Mouse (Mus musculus): ENCODE results near the gene Psmc3ip. TPM values are rescaled to one million over a fixed set of nuclear protein-coding genes. Genes with fewer than 3 reads are reported as not detected.
"Not testable (repeated sequence)": the region's sequence is repeated elsewhere in the genome, so short reads cannot be mapped to it uniquely, and the experiment has no call there.

The Psmc3ip gene
- polyA plus RNA-seq, 1 experiment from 2014 or later = 20.5 TPM

DNA sequence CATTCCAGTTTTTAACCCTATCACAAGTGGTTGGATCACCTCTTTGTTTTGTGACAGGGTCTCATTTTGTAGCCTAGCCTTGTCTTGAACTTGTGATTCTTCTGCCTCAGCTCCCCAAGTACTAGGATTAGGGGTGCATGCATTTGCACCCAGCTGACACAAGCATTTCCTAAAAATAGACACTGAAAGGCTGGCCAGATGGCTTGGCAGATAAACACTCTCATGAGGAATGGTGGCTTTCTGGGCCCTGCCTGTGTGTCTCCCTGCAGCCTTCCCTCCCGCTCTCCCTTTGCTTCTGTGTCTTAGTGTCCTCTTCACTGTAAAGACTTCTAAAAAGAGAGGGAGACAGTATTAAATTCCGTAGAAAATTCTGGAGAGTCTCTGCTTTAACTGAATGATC, 36.0 kb upstream of the Psmc3ip start:
- H3K27ac ChIP-seq (replicated peaks) = no peak overlapping the region
- H3K27me3 ChIP-seq = peaks cover 4% of the 10 kb centered on the region; the same call in 1 of the 2 replicates
- H3K9me3 ChIP-seq = no peaks in the 10 kb centered on the region
- H3K4me2 ChIP-seq = no peak overlapping the region
- H3K36me3 ChIP-seq = peaks cover 13% of the 10 kb centered on the region
- no peak overlapping the region for H3K4me3 ChIP-seq
- 94% methylated on average over 2 of the region's 2 CpGs for WGBS
- no peaks in the 10 kb centered on the region for H3K4me1 ChIP-seq (replicated peaks)
- ATAC-seq (ENCODE audit: low read depth) = no peak
- H3K9ac ChIP-seq = no peak overlapping the region

DNA sequence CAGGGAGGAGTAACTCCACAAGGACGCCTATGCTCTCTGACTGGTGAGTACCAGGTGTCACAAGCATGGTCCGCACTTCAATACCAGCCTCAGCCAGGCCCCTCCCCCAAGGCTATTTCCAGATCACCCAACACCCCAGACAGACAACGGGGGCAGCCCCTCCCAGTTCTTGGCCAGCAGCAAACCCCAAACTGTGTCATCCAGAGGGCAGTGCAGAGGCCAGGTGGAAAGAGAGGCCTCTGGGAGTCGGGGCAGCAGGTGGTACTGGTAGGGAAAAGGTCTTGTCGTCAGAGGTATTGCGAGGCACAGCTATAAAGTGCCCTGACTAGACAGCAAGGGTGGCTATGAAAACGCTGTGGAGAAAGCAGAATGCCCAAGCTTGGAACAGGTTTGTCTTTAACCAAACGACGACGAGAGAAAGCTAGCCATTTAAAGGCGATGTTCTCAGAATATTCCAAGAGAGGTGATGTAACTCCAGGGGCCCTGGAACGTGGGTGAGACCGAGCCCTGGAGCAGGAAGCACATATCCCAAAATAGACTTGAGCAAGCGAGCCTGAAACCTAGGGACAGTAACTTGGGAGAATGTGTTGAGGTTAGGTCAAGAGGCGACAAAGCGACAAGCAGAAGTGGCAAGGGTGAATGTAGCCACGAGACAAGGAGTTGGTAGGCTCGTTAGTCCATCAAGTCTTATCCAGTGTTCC, 35.0 kb upstream of the Psmc3ip start:
- no peak overlapping the region for H3K27ac ChIP-seq (replicated peaks)
- 46% methylated on average over 18 of the region's 18 CpGs for WGBS
- H3K4me1 ChIP-seq (replicated peaks) = no peaks in the 10 kb centered on the region
- H3K36me3 ChIP-seq = peaks cover 22% of the 10 kb centered on the region
- H3K9me3 ChIP-seq = no peaks in the 10 kb centered on the region
- H3K4me2 ChIP-seq = no peak overlapping the region
- no peak overlapping the region for H3K9ac ChIP-seq
- peaks cover 4% of the 10 kb centered on the region; the same call in 1 of the 2 replicates for H3K27me3 ChIP-seq
- H3K4me3 ChIP-seq = no peak overlapping the region
- no peak for ATAC-seq (ENCODE audit: low read depth)

DNA sequence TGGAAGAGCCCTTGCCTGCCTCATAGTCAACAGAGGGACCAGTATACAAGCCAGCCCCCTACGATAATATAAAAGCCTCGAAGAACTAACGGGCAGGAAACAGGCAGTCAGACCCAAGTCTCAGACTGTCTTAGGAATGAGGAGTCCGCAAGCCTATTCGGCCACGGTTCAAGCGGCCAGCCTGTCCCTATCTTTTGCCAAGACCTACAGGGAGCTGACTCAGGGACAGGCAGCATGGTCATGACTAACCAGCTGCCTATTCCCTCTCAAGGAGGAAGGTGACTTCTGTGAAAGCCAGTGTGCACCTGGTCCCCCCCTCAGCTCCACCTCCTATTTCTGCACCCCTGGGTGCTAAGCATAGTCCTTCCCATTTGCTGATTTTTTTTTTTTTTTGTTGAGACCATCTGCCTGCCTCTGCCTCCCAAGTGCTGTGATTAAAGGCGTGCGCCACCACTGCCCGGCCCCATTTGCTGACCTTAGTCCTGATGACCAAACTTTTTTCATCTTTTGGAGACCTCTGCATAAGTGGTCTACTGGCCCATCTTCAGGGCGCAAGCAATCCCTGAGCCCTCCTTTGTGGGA, 33.9 kb upstream of the Psmc3ip start:
- no peak overlapping the region for H3K9ac ChIP-seq
- no peak overlapping the region for H3K4me3 ChIP-seq
- no peak overlapping the region for H3K4me2 ChIP-seq
- H3K4me1 ChIP-seq (replicated peaks) = no peaks in the 10 kb centered on the region
- no peaks in the 10 kb centered on the region for H3K9me3 ChIP-seq
- peaks cover 27% of the 10 kb centered on the region for H3K36me3 ChIP-seq
- ATAC-seq (ENCODE audit: low read depth) = no peak
- no peaks in the 10 kb centered on the region for H3K27me3 ChIP-seq
- H3K27ac ChIP-seq (replicated peaks) = no peak overlapping the region
- WGBS = 81% methylated on average over 11 of the region's 11 CpGs

DNA sequence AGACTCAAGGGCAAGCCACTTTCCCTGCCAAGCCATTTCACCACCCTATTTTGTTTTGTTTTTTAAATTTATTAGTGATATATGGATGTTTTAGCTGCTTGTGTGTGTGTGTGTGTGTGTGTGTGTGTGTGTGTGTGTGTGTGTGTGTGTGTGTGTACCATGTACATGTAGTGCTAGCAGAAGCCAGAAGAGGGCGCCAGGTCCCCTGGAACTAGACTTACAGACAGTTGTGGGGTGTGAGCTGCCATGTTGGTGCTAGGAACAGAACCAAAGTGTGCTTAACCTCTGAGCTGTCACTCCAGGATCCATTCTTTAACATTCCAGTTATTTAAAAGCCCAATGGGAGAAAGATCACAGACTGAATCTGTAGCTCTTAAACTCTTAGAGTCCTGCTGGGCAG, 31.8 kb upstream of the Psmc3ip start:
- Histone ChIP-seq H3K9me3 (no peaks in the 10 kb centered on the region), H3K4me3 (no peak overlapping the region), H3K27ac (replicated peaks) (no peak overlapping the region), H3K4me2 (no peak overlapping the region), H3K4me1 (replicated peaks) (no peaks in the 10 kb centered on the region), H3K36me3 (peaks cover 47% of the 10 kb centered on the region), H3K9ac (no peak overlapping the region), H3K27me3 (no peaks in the 10 kb centered on the region)
- ATAC-seq (ENCODE audit: low read depth) = no peak
- WGBS = 91% methylated on average over 1 of the region's 1 CpGs

DNA sequence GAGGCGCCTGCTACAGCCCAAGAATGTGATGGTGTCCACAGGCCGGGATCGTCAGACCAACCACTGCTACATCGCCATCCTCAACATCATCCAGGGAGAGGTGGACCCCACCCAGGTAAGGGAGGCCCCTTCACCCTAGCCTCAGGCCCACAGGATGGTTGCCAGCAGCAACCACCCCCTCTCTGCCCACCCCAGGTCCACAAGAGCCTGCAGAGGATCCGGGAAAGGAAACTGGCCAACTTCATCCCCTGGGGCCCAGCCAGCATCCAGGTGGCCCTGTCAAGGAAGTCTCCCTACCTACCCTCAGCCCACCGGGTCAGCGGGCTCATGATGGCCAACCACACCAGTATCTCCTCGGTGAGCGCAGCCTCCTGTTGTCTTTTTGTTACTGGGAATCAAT, 29.8 kb upstream of the Psmc3ip start:
- ATAC-seq (ENCODE audit: low read depth); H3K4me2 ChIP-seq; H3K9me3 ChIP-seq; H3K27me3 ChIP-seq; H3K27ac ChIP-seq (replicated peaks); H3K9ac ChIP-seq; H3K4me3 ChIP-seq: not testable (repeated sequence)
- WGBS = 95% methylated on average over 9 of the region's 9 CpGs
- peaks cover 47% of the 10 kb centered on the region for H3K36me3 ChIP-seq
- peaks cover 16% of the 10 kb centered on the region for H3K4me1 ChIP-seq (replicated peaks)

DNA sequence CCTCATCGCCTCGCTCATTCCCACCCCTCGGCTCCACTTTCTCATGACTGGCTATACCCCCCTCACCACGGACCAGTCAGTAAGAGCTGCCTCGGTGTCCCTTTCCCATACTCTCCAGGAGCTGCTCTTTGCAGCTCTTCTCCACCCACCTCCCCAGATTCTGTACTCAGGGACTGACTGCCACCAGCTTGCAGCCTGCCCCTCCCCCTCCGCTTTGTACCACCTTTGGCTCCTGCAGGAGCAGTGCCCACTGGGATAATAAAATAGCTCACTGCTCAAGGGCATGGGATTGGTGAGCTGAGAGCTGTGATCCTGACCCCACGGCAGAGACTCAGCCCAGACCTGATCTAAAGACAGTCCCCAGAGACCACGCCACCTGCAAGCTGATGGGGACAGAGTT, 29.3 kb upstream of the Psmc3ip start:
- not testable (repeated sequence) for H3K27ac ChIP-seq (replicated peaks); H3K9me3 ChIP-seq; H3K4me3 ChIP-seq; H3K27me3 ChIP-seq; H3K9ac ChIP-seq; H3K4me2 ChIP-seq; ATAC-seq (ENCODE audit: low read depth)
- Histone ChIP-seq H3K36me3 (peaks cover 47% of the 10 kb centered on the region), H3K4me1 (replicated peaks) (peaks cover 16% of the 10 kb centered on the region)
- WGBS = 93% methylated on average over 8 of the region's 8 CpGs

DNA sequence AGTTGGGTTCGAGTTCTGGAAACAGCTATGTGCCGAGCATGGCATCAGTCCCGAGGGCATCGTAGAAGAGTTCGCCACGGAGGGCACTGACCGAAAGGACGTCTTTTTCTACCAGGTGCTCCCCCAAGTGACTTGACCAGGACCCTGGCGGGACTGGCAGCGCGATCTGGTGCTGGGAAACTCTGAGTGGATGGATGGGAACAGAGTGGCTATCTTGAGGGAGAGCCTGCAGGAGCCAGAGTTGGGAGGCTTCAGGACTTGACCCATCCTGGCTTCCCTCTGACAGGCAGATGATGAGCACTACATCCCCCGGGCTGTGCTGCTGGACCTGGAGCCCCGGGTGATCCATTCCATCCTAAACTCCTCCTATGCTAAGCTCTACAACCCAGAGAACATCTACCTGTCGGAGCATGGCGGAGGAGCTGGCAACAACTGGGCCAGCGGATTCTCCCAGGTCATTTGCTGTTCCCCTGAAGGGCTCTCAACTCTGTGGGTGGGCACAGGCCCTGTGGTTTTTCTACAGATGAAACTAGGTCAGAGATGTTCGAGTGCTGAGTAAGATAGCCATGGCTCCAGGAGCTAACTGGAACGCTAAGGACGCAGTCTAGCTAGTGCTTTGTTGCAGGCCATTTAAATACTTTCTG, 25.4 kb upstream of the Psmc3ip start:
- H3K4me2 ChIP-seq = peak overlapping the region; percentile 79
- H3K4me1 ChIP-seq (replicated peaks) = peaks cover 51% of the 10 kb centered on the region
- no peak; the same call in 1 of the 2 replicates for ATAC-seq (ENCODE audit: low read depth)
- peak overlapping the region; percentile 83 for H3K9ac ChIP-seq
- H3K4me3 ChIP-seq = peak overlapping the region; percentile 81
- H3K9me3 ChIP-seq = no peaks in the 10 kb centered on the region
- 25% methylated on average over 19 of the region's 19 CpGs for WGBS
- H3K27ac ChIP-seq (replicated peaks) = peak overlapping the region; percentile 89
- H3K27me3 ChIP-seq = no peaks in the 10 kb centered on the region
- H3K36me3 ChIP-seq = peaks cover 35% of the 10 kb centered on the region

DNA sequence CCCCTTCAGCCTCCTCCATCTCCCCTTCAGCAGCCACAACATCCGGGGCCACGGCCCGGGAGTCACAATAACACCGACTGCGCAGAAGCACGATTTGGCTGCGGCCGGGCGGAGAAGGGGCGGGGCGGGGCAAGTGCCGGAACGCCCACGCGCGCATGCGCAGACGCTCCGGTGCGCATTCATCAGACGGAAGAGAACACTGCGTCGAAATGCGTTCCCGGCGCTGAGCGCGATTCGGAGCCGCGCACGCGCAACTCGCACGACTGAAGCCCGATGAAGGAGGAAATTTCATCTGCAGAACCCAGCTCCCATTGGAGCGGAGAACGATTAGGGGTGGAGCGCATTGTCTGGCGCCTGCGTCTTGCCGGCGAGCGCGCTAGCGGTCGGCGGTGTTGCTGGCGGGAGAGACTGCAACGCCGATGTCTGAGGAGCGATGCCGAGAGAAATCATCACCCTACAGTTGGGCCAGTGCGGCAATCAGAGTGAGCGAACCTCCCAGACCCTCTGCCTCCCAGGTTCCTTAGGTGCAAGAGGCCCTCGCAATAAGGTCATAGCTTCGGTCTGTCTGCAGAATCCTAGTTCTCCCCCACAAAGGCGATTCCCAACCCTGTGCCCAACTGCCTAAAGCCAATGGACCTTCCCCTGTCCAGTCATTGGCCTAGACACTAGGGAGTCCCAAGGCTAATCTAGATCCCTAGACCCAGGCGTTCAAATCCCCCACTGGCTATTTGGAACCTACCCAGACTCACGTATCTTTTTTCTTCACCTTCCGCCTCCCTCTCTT, 24.7 kb upstream of the Psmc3ip start, which contains the start of the genes Retreg3 and Tubg1:
Retreg3 (minus strand) TSS at position 133 of the 784 bp plus-strand sequence.
Tubg1 (plus strand) TSS at position 178 of the 784 bp plus-strand sequence.
- Histone ChIP-seq H3K27ac (replicated peaks) (peak within 1 kb of the TSS; percentile 89), H3K4me3 (peak within 1 kb of the TSS; percentile 81), H3K4me2 (peak within 1 kb of the TSS; percentile 93), H3K9me3 (no peaks in the 10 kb centered on the region), H3K9ac (peak within 1 kb of the TSS; percentile 96), H3K4me1 (replicated peaks) (peaks cover 58% of the 10 kb centered on the region), H3K36me3 (peaks cover 28% of the 10 kb centered on the region), H3K27me3 (no peaks in the 10 kb centered on the region)
- ATAC-seq (ENCODE audit: low read depth) = peak; percentile 98
- under 1% methylated on average over 61 of the region's 61 CpGs for WGBS

DNA sequence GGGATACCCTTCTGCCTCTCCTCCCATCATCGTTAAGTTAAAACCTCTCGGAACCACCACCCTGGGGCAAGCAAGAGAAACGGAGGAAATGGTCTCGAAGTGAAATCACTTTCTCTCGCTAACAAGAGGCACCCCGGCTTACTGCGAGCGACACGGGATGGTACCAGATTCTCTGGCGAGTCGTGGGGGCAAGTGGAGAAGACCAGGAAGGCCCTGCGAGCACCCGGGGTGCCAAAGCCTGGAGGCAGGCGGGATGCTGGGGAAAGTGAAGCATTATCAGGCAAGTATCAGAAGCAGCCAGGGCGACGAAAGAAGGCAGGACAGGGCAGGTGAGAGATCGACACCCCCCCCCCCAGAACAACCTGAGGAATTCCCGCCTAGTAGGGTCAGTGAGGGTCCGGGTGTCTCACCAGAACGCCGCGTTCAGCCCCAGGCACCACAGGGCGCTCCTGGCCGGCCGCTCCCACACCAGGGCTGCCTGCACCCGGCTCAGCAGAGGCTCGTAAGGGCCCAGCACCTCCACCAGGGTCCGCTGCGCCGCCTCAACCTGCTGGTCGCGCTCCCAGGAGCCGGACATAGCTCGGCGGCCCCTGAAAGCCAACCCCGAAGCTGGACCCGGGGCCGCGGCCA, 24.0 kb upstream of the Psmc3ip start:
- peak overlapping the region; percentile 87 for H3K27ac ChIP-seq (replicated peaks)
- peak overlapping the region; percentile 96 for H3K9ac ChIP-seq
- peak; percentile 78 for ATAC-seq (ENCODE audit: low read depth)
- peak overlapping the region; percentile 93 for H3K4me2 ChIP-seq
- peaks cover 65% of the 10 kb centered on the region for H3K4me1 ChIP-seq (replicated peaks)
- peak overlapping the region; percentile 81 for H3K4me3 ChIP-seq
- H3K27me3 ChIP-seq = no peaks in the 10 kb centered on the region
- under 1% methylated on average over 39 of the region's 39 CpGs for WGBS
- peaks cover 27% of the 10 kb centered on the region for H3K36me3 ChIP-seq
- no peaks in the 10 kb centered on the region for H3K9me3 ChIP-seq

DNA sequence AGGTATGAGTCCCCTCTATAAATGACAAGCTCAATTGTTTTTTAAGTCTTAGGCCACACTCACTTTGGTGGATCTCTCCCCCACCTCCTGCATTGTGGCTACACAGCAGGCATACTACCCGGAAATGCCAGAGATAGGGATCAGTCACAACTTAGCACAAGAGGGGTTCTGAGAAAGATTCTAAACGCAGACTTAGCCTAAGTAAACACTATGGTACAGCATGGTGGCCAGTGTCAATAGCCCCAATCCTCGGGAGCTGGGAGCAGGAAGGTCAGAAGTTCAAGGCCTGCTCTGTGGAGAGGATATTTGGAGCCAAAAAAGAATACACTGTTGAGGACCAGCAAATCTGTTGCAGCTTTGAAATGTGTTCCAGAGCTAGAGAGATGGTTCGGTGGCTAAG, 22.9 kb upstream of the Psmc3ip start:
- Histone ChIP-seq H3K4me2 (peak overlapping the region; percentile 93), H3K27ac (replicated peaks) (no peak overlapping the region), H3K9ac (peak overlapping the region; percentile 96), H3K4me1 (replicated peaks) (peaks cover 65% of the 10 kb centered on the region), H3K9me3 (0 out of 2 replicates have a peak, but pooled peaks cover 2% of the 10 kb centered on the region), H3K4me3 (peak overlapping the region; percentile 81), H3K27me3 (no peaks in the 10 kb centered on the region), H3K36me3 (peaks cover 17% of the 10 kb centered on the region)
- ATAC-seq (ENCODE audit: low read depth) = no peak
- 51% methylated on average over 4 of the region's 4 CpGs for WGBS

DNA sequence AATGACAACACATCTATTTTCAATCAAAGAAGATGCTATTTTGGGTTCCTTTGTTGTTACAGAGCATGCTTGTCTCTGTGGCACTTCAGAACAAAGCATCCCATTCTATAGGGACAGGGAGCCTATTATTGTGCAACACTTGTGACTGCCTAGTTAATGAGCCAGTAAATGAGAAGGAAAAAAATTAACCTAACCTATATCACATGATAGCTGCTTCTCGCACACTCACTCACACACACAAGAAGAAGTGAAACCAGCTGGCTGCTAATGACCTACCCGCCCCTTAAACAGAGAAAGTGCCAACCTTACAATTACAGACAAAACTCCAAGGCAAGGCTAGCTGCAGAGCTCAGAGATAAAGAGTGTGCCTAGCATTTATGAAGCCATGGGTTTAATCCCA, 20.3 kb upstream of the Psmc3ip start:
- H3K4me2 ChIP-seq = peak overlapping the region; percentile 22
- H3K9ac ChIP-seq = peak overlapping the region; percentile 14; the same call in 1 of the 2 replicates
- 0 out of 2 replicates have a peak, but pooled peaks cover 4% of the 10 kb centered on the region for H3K9me3 ChIP-seq
- no peak for ATAC-seq (ENCODE audit: low read depth)
- H3K27ac ChIP-seq (replicated peaks) = peak overlapping the region; percentile 71
- H3K4me1 ChIP-seq (replicated peaks) = peaks cover 63% of the 10 kb centered on the region
- no peaks in the 10 kb centered on the region for H3K27me3 ChIP-seq
- 34% methylated on average over 2 of the region's 2 CpGs for WGBS
- H3K36me3 ChIP-seq = peaks cover 13% of the 10 kb centered on the region
- H3K4me3 ChIP-seq = no peak overlapping the region

Data from neural tube, embryonic 13.5 days (tissue).